Mouse (Mus musculus) WW6 (cell line): Measurements from ENCODE around the gene Gstp2.

Source experiments
- DNase-seq: peaks from one replicate; pipeline ENCODE4 v3.0.0-alpha.2; 2013; ENCODE audit warnings: low read depth, low spot score

The Gstp2 gene

DNA sequence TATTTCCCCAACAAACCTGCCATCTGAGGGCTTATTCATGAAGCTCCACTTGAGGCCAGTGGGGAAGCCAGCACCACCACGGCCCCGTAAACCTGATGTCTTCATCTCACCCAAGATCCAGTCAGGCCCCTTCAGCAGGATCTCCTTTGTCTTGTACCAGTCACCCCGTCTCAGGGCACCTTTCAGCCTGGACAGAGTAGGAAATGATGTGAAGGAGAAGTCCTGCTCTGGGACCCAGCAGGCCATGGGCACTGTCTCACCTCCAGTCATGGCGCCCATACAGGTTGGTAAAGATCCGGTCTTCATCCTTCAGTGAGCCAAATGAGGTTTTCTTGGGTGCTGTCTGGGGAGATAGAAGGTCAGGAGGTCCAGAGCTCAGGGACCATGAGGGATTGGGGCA is 34.7 kb downstream of the Gstp2 start:
- no peak for DNase-seq

DNA sequence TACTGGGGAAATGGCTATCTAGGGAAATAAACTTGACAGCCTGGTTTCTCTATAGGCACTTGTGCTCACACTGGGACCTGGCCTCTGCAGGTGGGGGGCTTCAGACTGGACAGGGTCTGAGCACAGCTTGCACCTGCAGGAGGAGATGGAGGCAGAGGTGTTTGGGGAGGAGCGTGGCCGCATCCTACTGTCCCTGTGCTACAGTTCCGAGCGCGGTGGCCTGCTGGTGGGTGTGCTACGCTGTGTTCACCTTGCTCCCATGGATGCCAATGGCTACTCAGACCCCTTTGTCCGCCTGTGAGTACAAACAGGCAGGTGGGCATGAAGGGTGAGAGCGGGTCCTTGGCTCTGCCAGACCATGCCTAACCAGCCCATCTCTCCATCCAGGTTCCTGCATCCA is 39.9 kb downstream of the Gstp2 start:
- no peak for DNase-seq

DNA sequence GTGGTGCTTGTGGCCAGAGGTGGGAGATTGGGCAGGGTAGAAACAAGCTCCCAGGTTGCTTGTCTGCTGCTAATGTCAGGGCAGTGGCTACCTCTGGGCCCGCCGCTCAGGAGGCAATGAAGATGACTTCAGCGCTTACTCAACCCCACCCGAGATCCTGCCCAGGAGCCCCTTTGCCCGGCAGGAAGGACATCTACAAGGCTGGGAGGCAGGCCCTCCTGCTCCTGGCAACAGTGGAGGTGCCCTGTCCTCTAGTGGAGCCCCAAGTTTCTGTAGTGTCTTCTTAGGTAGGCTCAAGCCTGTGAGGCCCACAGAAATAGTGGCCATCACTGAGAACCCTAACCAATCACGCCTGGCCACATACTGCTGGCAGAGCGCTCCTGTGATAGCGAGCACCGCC is 40.7 kb downstream of the Gstp2 start:
- DNase-seq, result no peak

DNA sequence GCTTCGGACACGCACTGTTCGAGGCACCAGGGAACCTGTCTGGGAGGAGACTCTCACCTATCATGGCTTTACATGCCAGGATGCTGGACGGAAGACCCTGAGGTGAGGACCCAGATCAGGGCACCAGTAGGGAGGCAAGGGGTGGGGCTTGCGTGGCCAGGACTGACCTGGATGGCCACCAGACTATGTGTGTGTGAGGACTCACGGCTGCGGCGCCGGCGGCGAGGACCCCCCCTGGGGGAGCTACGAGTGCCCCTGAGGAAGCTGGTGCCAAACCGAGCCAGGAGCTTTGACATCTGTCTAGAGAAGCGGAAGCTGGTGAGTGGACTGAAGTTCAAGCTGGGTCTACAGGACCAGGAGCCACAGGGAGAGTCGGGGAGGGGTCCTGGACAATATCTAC is 41.5 kb downstream of the Gstp2 start:
- DNase-seq, result no peak

DNA sequence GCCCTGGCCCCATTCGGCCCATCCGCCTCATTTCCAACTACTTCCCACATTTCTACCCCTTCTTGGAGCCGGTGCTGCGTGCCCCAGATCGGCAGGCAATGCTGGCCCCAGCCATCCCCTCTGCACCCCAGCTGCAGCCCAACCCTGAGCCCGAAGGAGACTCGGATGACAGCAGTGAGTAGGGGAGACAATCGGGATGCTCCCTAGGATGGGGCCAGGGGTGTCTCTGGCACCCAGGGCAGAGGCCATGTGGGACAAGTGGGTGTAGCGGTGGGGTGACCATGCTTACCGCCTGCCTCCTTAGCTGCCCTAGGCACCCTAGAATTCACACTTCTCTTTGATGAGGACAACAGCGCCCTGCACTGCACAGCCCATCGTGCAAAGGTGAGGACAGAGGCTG is 42.2 kb downstream of the Gstp2 start:
- DNase-seq, result no peak

DNA sequence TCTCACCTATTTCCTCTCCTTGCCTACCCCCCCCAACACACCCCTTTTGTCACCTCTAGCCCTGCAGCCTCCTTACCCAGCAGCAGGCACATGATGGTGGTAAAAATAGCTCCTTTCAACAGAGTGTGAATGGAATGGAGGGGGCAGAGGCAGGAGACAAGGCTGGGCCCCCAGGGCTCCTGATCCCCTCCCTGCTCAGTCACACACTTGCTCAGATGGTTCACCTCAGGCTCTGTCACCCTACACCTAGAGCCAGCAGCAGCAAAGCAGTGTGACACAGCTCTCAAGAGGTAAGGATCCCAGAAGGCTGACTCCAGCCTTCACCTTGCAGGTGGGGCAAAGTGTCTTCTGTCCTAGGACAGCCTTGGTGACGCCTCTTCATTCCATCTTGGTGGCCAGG is 42.7 kb downstream of the Gstp2 start, which contains the start of gene Doc2g:
Gene Doc2g (plus strand): TSS at position 202 of the 400 bp plus-strand sequence.
- no peak for DNase-seq

DNA sequence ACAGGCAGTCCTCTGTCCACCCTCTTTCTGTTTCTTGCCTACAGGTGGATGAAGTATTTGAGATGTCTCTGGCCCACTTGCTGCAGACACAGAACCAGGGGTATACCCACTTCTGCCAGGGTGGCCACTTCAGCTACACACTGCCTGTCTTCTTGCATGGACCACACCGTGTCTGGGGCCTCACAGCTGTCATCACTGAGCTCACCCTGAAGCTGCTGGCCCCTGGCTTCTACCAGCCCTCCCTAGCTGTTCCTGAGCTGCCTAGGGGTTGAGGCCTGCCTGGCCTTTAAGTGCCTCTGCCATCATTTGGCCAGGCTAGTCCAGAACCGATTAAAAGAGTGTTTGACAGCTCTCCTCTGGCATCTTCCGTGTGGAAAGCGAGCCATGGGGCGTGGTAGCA is 44.1 kb downstream of the Gstp2 start:
- DNase-seq, result no peak

DNA sequence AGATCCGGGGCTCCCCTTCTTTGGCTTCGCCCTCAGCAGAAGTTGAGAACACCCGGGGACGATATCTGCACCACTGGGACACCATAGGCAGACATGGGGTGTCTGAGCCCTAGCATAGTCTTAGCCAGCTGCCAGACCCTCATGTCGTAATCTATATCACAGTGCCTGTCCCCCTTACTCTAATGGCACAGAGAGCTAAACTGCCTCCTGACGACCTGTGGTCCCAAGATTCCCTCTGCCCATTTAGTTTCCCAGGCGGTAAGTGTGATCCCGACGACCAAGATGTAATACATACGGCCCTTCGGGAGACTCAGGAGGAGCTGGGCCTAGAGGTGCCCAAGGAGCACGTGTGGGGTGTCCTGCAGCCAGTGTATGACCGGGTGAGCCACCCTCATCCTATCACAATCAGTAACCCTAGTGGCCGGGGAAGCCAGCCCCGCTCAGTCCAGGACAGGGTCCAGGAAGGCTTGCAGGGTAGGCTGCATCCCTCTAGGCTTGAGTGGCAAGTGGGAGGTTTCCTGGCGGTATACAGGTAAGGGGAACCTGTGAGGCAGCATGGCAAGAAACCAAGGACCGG is 44.8 kb downstream of the Gstp2 start:
- no peak for DNase-seq

DNA sequence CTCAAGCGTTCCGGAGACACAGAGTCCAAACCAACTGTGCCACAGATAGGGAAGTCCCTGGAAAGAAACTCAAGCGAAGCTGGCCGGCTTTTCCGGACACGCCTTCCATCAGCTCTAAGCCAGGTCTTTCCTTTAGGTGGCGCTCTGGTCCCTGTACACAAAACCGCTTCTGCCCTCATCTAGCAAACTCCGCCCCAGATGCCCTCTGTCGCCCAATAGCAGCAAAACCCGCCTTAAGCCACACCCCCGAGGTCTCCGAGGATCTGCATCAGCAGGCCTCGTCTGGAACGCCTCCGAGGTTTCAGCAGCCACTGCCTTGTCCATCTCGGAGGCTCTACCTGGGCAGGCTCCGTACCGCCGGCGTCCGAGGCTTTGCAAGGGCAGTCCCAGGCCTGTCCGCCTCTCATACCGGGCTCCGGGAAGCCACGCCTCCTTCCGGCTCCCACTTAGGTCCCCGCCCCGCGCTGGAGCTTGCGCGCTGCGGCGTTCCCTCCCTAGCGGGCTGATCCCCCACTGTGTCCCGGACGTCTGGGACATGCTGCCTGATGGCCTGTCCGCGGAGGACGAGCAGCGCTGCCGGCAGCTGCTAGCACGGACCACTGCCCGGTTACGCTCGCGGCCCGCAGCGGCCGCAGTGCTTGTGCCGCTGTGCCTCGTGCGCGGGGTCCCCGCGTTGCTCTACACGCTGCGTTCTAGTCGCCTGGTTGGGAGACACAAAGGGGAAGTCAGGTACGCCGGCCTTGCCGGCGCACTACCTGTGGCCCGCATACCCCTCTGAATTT is 45.5 kb downstream of the Gstp2 start, which contains the start of the genes Nudt8 and Gm49405:
Gene Nudt8 (plus strand): TSS at position 462 of the 782 bp plus-strand sequence.
Gene Gm49405 (plus strand): TSS at position 508 of the 782 bp plus-strand sequence.
- DNase-seq, result peak; percentile 90

DNA sequence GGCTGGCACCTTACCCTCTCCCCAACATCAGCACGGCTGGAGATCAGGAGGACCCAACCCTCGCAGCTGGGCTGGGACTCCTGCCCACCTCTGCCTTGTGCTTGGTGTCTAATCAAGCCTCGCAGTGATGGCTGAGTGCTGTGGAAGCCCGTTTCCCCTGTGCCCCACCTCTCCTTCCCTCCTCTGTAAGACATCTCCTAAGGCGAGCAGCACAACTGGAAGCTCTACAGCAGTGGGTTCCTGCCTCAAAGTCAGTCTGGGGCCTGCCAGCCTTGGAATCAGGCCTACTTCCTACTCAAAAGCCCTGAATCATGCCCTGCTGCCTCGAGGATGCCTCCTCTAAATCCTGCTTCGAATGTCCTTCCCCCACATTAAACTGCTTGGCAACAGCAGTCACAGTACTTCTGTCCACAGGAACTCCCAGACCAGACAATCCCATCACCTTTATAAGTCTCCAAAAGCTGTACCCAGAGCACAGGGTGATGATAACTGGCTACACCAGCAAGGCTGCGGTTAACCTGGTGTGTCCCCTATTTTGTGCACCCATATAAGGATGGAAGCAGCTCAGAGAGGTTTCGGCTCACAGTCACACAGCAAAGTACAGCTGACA is 46.6 kb downstream of the Gstp2 start:
- DNase-seq, result no peak

DNA sequence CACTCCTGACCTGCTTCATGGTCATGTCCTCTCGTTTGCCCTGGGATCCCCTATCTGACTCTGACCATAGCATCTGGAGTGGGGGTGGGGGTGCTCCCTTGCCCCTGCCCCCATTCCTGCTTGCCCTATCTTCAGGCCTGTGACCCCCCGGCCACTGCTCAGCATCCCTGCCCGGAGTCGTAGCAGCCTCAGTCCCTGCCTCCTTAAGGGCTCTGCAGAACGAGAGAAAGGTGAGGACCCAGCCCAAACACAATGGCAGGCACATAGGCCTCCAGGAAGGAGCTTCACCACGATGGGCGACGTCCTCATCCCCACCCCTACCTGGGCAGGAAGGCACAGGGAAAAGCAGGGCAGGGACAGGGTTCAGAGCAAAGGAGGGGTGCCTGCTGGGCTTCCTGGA is 47.5 kb downstream of the Gstp2 start:
- DNase-seq, result no peak

DNA sequence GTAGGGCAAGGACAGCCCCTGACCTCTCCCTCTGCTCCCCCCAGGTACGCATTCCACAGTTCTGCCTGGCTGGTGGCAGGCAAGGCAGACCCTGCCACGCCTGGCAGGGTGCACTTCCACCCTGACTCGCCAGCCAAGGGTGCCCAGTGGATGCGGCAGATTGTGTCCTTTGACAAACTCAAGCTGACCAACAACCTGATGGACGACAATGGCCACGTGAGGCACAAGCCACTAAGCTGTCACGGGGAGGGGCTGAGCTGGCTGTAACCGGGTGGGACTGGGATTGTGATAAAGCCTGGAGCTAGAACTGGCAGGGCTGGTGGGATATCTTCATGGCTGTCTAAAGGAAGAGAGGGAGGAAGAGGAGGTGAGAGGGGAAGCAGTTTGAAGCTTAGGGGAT is 48.6 kb downstream of the Gstp2 start:
- no peak for DNase-seq

DNA sequence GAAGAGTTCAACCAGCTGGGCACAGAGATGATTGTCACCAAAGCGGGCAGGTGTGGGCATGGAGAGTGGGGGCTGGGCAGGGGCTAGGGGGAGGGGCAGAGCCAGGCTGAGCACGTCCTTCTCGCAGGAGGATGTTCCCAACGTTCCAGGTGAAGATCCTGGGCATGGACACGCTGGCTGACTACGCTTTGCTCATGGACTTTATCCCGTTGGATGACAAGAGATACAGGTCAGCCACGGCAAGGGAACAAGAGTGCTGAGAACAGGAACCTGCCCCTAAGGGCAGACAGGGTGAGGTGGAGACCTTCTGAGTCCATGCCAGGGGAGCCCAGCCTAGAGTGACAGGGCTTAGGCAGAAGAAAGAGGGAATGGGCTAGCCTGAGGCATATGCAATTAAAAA is 49.1 kb downstream of the Gstp2 start:
- no peak for DNase-seq

DNA sequence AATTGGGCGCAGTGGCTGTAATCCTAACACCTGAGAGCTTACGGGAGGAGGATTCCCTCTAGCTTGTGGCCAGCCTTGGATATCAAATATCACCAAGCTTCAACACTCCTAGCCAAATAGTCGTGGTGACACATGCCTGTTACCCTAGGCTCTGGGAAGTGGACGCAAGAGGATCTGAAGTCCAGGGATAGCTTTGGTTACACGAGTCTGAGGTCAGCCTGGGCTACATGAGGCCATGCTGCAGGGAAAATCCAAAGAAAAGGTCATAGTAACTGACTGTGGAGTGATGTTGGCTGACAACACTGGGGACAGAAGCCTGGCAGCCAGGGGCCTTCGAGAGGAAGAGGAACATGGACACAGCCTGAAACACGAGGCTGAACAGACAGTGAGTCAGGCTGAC is 49.7 kb downstream of the Gstp2 start:
- no peak for DNase-seq

DNA sequence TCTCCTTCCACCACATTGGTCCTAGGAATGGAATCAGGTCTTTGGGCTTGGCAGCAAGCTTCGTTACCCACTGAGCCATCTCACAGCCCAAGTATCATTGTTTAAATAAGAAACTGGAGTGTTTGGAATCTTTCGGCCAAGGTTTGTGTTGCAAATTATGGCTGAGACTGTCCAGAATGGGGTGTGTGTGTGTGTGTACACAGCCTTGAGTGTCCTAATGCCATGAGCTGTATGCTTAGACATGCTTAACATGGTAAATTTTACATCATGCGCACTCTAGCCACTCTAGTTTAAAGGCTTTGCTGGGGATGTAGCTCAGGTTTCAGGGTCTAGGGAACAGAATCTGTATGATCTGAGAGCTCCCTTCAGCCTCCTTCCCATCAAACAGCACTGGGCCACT is 50.3 kb downstream of the Gstp2 start:
- DNase-seq, result no peak

DNA sequence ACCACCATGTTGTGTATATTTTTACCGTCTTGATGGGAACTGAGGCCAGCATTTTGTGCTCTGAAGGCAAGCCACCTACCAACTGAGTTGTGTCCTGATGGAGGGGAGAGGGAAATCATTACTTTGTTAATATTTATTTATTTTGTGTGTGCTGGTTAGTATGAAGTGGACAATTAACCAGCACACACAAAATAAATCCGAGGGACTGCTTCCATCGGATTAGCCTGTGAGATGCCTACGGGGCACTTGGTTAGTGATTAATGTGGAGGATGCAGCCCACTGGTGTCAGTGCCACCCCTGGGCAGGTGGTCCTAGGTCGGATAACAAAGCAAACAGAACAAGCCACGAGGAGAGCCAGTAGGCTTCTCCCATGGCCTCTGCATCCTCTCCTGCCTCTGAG is 50.9 kb downstream of the Gstp2 start:
- no peak for DNase-seq

DNA sequence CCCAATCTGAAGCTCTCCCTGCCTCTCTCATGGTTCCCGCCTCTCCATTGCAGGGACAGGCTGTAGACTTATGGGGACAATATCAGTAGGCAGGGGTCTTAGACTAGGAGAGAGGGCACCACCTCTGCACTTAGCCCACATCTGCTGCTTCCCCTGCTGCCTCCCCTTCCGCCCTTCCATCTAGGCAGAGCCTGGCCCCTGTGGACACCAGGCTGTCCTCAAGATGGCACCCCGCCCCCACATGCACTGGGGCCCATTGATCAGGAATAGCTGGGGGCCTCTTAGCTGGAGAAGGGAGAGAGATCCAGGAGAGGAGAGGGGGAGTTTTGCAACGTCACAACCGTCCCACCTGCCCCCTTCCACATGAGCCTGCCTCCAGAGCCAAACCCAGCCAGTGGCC is 53.4 kb downstream of the Gstp2 start, which contains the start of gene Tbx10:
Gene Tbx10 (plus strand): TSS at position 337 of the 400 bp plus-strand sequence.
- no peak for DNase-seq

DNA sequence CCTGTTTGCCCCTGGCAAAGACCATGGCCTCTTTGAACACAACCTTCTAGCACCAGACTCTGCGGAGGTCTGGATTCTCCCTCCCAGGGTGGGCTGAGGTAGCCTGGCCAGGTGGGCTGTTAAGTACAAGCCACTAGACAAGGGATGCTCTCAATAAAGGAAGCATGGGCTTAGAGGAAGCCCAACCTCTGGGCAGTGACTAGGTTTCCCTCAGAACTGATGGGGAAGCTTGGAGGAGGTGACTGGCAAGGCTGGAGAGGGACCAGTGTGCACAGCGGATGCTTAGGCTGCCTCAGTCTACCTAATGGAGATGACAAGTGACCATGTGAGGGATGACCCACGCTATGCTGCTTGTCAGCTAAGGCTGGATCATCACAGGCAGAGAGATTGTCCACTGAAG is 53.9 kb downstream of the Gstp2 start:
- no peak for DNase-seq

DNA sequence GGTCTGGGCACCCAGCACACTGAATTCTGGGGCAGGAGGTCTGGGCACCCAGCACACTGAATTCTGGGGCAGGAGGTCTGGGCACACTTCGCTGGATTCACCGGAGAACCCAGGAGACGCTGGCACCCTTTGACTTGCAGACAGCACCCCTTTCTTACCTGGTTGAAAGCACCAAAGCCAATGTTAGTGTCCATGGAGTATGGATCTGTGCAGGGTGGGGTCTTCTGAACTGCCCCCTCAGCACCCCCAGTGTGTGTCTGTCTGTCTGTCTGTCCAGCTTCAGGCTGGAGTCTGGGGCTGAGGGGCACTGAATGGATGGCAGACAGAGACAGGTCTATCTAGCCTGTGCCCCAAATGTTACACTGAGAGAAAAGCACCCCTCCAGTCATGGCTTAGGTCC is 54.3 kb downstream of the Gstp2 start:
- DNase-seq, result no peak

DNA sequence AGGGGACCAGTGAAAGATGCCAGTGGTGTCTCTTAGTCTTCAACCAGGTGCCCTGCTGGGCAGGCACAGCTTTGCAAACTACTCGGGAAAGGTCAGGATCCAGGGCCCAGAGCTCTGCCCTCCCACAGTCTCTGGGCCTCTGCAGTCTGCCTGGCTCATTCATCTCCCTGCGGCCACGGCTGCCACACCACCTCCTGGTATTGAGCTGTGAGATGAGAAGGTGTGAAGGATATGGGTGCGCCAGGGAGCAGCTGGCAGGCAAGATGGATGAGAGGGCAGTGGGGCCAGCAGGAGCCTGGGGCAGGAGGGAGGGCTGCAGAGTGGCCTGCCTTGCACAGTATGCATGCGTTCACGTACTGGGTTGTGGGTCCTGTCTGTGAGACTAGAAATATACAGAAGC is 55.0 kb downstream of the Gstp2 start:
- no peak for DNase-seq
